Mouse (Mus musculus): ENCODE data around the gene Golga2.

DNA sequence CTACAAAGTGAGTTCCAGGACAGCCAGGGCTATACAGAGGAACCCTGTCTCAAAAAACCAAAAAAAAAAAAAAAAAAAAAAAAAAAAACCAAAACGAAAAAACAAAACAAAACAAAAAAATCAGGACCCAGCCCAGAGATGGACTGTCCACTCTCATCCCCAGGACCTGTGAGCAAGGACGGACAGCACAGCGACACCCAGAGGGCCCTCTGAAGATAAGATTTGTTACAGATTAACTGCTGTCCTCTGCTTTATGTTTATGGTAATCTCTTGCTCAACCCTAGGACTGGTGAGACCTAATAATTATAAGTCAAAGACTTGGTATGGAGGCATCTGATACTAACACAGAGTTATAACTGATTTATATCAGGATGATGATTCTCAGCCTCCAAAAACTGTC, 11.4 kb upstream of the Golga2 start:
- TF ChIP-seq CTCF (IDR thresholded peaks at IDR 0.05; ENCODE audit: borderline replicate concordance, insufficient read depth, low read depth, low read length), result peak; percentile 23; the same call in 1 of the 2 replicates
- no peak for TF ChIP-seq POLR2A (IDR thresholded peaks at IDR 0.05; ENCODE audit: borderline replicate concordance, insufficient read depth, low read length)
